Mouse (Mus musculus) adipose tissue, adult 10 weeks (tissue): ENCODE results near the gene Gm5662. TPM values are rescaled to one million over a fixed set of nuclear protein-coding genes. Genes with fewer than 3 reads are reported as not detected.

ENCODE experiments used
- polyA plus RNA-seq: library from polyadenylated mRNA; stranded (reverse); fragments of 350-450 nt; fragmentation: Illumina TruSeq; extraction: RNeasy Lipid Tissue Mini Kit (QIAGEN cat#74804); gene quantifications from one replicate; pipeline ENCODE4 v1.2.3, GENCODE M21; 2014; ENCODE audit warnings: low read depth, low replicate concordance

Gm5662 gene
- not detected for polyA plus RNA-seq

GRCm38 (mm10) chr12:88274400-88274799 is at the start of gene Gm5662:
Gene Gm5662 (minus strand): TSS chr12:88274500.

GRCm38 (mm10) chr12:88323926-88324325 is 49.6 kb upstream of the Gm5662 start, which contains the start of gene Gm5039:
Gene Gm5039 (minus strand): TSS chr12:88324026.

GRCm38 (mm10) chr12:88250000-88250399 is 24.3 kb downstream of the Gm5662 start, which contains the start of gene Gm8332:
Gene Gm8332 (minus strand): TSS chr12:88250100.

Other genes starting within 250 kb of the Gm5662 start
- not detected for gene Gm2056, start 247.5 kb downstream of the Gm5662 start, polyA plus RNA-seq
- gene Gm16368, start 190.8 kb downstream of the Gm5662 start, polyA plus RNA-seq: not detected
- gene Gm10436, start 92.4 kb downstream of the Gm5662 start, polyA plus RNA-seq: not detected
- gene Gm8332, start 24.4 kb downstream of the Gm5662 start, polyA plus RNA-seq: not detected
- not detected for gene Gm5039, start 49.5 kb upstream of the Gm5662 start, polyA plus RNA-seq
- 10.4 TPM for gene Adck1, start 86.1 kb upstream of the Gm5662 start, polyA plus RNA-seq